Mouse (Mus musculus) adrenal gland (tissue): ENCODE measurements at regions not wholly inside any gene's neighbourhood (a gene's known extent, or its start where the extent isn't known, plus 50 kb on each side); places are given as distances from the start of the nearest gene placed in this dataset.
"Not testable (repeated sequence)": the region's sequence is repeated elsewhere in the genome, so short reads cannot be mapped to it uniquely, and the experiment has no call there.

Experiments used
- intact Hi-C: fragments of 180-260 bp; cut with DNase I; formaldehyde crosslinking; loops from one replicate; pipeline ENCODE4 v1.15.1; 2025

DNA sequence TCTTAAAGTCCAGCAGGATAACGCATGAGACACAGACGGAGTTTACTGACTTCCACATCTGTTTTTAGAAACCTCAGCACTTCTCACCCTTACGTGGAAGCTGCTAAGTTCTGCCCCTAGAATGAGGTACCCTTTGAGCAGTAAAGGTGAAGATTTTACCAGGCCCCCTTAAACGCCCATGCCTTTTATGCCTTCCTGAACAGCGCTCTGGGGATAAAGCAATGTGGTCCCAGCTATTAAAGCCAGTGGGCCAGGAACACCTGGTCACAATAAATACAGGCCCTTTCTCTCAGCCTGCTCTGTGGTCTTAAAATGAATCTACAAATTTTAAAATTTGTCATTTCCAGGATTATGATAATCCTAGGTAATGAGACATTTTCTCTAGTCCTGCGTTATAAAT lies 57.9 kb downstream of the Llph start:
- intact Hi-C loops = no loop called here

DNA sequence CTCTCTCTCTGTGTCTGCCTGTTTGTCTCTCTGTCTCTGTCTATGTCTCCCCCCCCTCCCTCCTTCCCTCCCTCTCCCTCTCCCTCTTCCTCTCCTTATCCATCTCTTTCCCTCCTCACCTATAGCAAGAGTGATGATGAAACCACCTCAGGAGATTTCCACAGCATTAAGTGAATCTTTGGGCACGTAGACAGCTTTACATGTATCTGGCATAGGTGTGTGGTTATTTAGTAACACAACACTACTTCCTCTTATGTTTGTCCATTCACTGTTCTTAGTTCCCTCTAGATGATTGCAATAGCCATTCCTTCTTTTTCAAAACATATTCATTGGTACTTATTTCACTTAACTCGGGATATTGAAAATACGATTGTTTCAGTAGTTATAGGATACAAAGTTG lies 65.0 kb downstream of the Llph start:
- intact Hi-C loops = no loop called here

GRCm38 (mm10) chr10:120293381-120293780 lies 66.5 kb downstream of the Llph start:
- intact Hi-C loops = not testable (repeated sequence)

DNA sequence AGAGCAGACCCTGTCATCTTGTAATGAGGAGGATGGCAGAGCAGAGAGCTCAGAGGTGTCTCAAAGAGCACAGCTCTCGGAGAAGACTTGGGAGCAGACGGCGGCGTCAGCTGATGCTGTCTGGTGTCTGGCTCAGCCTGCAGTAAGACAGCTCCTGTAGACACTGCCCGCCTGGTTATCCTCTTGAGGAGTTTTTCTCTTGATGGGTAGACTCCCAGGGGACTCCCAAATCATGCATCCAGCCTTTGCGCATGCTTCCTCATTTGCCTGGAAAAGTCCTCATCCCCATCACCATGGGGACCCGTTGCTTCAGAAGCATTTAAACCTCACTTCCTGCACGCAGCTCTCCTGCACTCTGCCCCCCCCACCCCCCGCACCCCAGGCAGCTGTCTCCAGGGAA lies 67.6 kb downstream of the Llph start:
- intact Hi-C loops = no loop called here

DNA sequence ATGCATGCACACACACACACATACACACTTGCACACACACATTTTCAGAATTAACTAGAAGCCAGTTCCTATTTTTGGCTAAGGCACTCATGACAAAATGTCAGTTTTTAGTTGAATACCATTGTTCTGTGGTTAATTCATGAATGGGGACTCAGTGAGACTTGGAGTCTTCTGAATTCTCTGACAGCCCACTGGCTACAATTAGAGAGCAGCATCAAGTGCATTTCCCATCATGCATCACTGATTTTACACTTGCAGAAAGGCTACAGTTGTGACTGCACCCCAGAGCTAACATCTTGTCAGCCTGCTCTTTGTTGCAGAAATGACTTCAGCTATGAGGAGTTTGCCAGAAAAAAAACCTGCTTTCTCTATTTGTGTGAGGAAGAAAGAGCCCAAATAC lies 70.4 kb downstream of the Llph start:
- intact Hi-C loops = no loop called here

- intact Hi-C loops = no loop called here
Measured at GRCm38 (mm10) chr10:120298293-120298927, 71.5 kb downstream of the Llph start.

GRCm38 (mm10) chr10:120306010-120306409 lies 79.1 kb downstream of the Llph start:
- intact Hi-C loops = loop anchor here (5.0 to 10.0 kb wide), 4 partner anchors 171 to 566 kb away; partner anchors contain the start of gene Hmga2

GRCm38 (mm10) chr10:120308681-120309080 lies 81.8 kb downstream of the Llph start:
- intact Hi-C loops = loop anchor here (5.0 to 10.0 kb wide), 4 partner anchors 169 to 564 kb away; partner anchors contain the start of gene Hmga2
